Mouse (Mus musculus) embryonic facial prominence, embryonic 11.5 days (tissue): ENCODE measurements around the gene Gpr107. TPM values are rescaled to one million over a fixed set of nuclear protein-coding genes. Genes with fewer than 3 reads are reported as not detected.

ENCODE experiments used
- ATAC-seq: fragments of 200-750 bp; cut with Nextera tagmentation; replicated peaks from 2 replicates; pipeline ENCODE4 v1.8.0; 2017; ENCODE audit warnings: low read depth; ENCODE audit not compliant: insufficient number of reproducible peaks, low FRiP score, low TSS enrichment
- DNase-seq: peaks from one replicate; pipeline ENCODE4 v3.0.0-alpha.2; 2015; ENCODE audit warnings: low spot score
- H3K27ac ChIP-seq: fragments of 300-500 bp; sonication (generic); replicated peaks from 2 replicates; pipeline ENCODE4 v1.5.1; 2014; ENCODE audit warnings: mild to moderate bottlenecking, low read depth, low read length, control low read depth
- H3K27me3 ChIP-seq: fragments of 300-500 bp; sonication (generic); 2 replicates; pipeline ENCODE4 v1.6.1; 2014; ENCODE audit warnings: mild to moderate bottlenecking, low read length, moderate library complexity, mixed read lengths; ENCODE audit not compliant: control insufficient read depth, insufficient read depth
- H3K36me3 ChIP-seq: fragments of 300-500 bp; sonication (generic); replicated peaks from 2 replicates; pipeline ENCODE4 v1.6.1; 2014; ENCODE audit warnings: low read depth, mild to moderate bottlenecking, low read length, moderate library complexity, mixed read lengths; ENCODE audit not compliant: control insufficient read depth, insufficient read depth
- H3K4me1 ChIP-seq: fragments of 300-500 bp; sonication (generic); 2 replicates; pipeline ENCODE4 v1.6.1; 2014; ENCODE audit warnings: low read length, mixed read lengths; ENCODE audit not compliant: control insufficient read depth, insufficient read depth
- H3K4me2 ChIP-seq: fragments of 300-500 bp; sonication (generic); 2 replicates; pipeline ENCODE4 v1.6.1; 2014; ENCODE audit warnings: low read depth, mild to moderate bottlenecking, control low read depth, low read length, moderate library complexity
- H3K4me3 ChIP-seq: fragments of 300-500 bp; sonication (generic); 2 replicates; pipeline ENCODE4 v1.5.1; 2014; ENCODE audit warnings: low read depth, low read length, control low read depth
- H3K9ac ChIP-seq: fragments of 300-500 bp; sonication (generic); replicated peaks from 2 replicates; pipeline ENCODE4 v1.6.1; 2014; ENCODE audit warnings: mild to moderate bottlenecking, control low read depth, low read length
- H3K9me3 ChIP-seq: fragments of 300-500 bp; sonication (generic); replicated peaks from 2 replicates; pipeline ENCODE4 v1.6.1; 2016; ENCODE audit warnings: mild to moderate bottlenecking, low read length, inconsistent platforms, mixed read lengths; ENCODE audit not compliant: control insufficient read depth
- WGBS: fragments of 180-500 bp; shearing (Covaris S2); extraction: QIAGEN DNeasy Blood & Tissue Kit; methylation state at CpG from one replicate; pipeline ENCODE4 v1.1.7; 2014; 5-methylcytosine and 5-hydroxymethylcytosine counted together
- polyA plus RNA-seq: library from polyadenylated mRNA; unstranded; fragments of >200 nt; fragmentation: Nextera tagmentation; extraction: Ambion mirVana; gene quantifications from 2 replicates; pipeline ENCODE4 v1.2.1, GENCODE M21; 2014

The Gpr107 gene
- polyA plus RNA-seq, 1 experiment from 2014 or later = 23.1 TPM

DNA sequence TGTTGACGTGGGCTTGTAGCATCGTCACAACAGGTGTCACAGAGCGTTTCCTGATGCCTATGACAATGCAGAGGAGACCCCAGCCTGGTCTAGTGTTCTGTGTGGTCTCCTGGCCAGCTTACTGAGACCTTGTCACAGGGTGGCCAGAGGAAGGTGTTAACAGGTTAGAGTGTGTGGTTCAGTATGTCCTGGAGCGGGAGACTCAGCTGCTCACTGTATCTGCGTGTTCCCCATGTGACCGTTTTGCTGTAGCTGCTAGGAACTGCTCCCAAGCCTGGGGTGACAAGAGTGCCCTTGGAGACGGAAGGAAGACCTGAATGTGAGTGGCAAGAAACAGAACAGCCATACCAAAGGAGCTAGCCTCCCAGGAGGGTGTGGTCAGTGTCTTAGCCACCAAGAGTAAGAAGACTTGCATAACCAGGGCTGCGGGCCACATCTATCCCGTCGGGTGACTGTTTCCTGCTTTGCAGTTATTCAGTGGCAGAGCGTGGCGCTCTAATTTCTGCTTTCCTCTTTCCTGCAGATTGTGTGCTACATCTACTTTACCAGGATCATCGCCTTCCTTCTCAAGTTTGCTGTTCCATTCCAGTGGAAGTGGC, 56.5 kb downstream of the Gpr107 start:
- no peaks in the 10 kb centered on the region; the same call in 1 of the 2 replicates for H3K36me3 ChIP-seq
- H3K27ac ChIP-seq = no peak overlapping the region
- DNase-seq (no peak), ATAC-seq (no peak)
- no peaks in the 10 kb centered on the region for H3K4me1 ChIP-seq
- H3K27me3 ChIP-seq = no peaks in the 10 kb centered on the region
- no peak overlapping the region for H3K9ac ChIP-seq
- H3K4me3 ChIP-seq = no peak overlapping the region
- 89% methylated on average over 13 of the region's 13 CpGs for WGBS
- no peak overlapping the region for H3K4me2 ChIP-seq
- no peaks in the 10 kb centered on the region for H3K9me3 ChIP-seq

DNA sequence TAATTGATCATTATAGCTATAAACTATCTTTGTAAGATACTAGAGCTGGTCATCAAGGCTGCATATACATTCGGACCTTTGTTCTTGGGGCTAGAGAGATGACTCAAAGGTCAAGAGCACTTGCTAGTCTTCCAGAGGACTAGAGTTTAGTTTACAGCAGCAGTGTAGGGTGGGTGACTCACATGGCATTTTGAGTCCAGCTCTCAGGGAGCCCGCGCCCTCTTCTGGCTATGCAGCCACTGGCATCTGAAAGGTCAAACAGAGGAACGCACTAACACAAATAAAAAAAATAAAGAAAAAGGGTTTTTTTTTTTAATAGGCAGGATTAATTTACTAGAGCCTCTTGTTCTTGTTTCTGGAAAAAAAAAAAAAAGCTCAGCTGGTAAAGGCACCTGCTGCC, 57.4 kb downstream of the Gpr107 start:
- no peaks in the 10 kb centered on the region for H3K27me3 ChIP-seq
- H3K4me3 ChIP-seq = no peak overlapping the region
- 92% methylated on average over 4 of the region's 4 CpGs for WGBS
- no peak overlapping the region for H3K27ac ChIP-seq
- H3K9ac ChIP-seq = no peak overlapping the region
- no peak for DNase-seq
- no peaks in the 10 kb centered on the region; the same call in 1 of the 2 replicates for H3K36me3 ChIP-seq
- H3K4me2 ChIP-seq = no peak overlapping the region
- H3K4me1 ChIP-seq = no peaks in the 10 kb centered on the region
- H3K9me3 ChIP-seq = no peaks in the 10 kb centered on the region
- ATAC-seq = no peak

GRCm38 (mm10) chr2:31210144-31210847, 58.2 kb downstream of the Gpr107 start:
- ATAC-seq (no peak), DNase-seq (no peak)
- Histone ChIP-seq H3K36me3 (no peaks in the 10 kb centered on the region; the same call in 1 of the 2 replicates), H3K9me3 (no peaks in the 10 kb centered on the region), H3K9ac (no peak overlapping the region), H3K27me3 (no peaks in the 10 kb centered on the region), H3K4me2 (no peak overlapping the region), H3K4me1 (no peaks in the 10 kb centered on the region), H3K27ac (no peak overlapping the region), H3K4me3 (no peak overlapping the region)
- WGBS = 70% methylated on average over 11 of the region's 11 CpGs

- no peak overlapping the region for H3K9ac ChIP-seq
- H3K27ac ChIP-seq = no peak overlapping the region
- DNase-seq (no peak), ATAC-seq (no peak)
- WGBS = 44% methylated on average over 3 of the region's 3 CpGs
- no peaks in the 10 kb centered on the region for H3K4me1 ChIP-seq
- H3K4me3 ChIP-seq = no peak overlapping the region
- no peaks in the 10 kb centered on the region for H3K27me3 ChIP-seq
- H3K36me3 ChIP-seq = no peaks in the 10 kb centered on the region; the same call in 1 of the 2 replicates
- H3K4me2 ChIP-seq = no peak overlapping the region
- H3K9me3 ChIP-seq = no peaks in the 10 kb centered on the region
These were observed 59.1 kb downstream of the Gpr107 start for GRCm38 (mm10) chr2:31211204-31211603.

GRCm38 (mm10) chr2:31214211-31214796, 62.2 kb downstream of the Gpr107 start:
- H3K4me2 ChIP-seq = no peak overlapping the region
- no peak overlapping the region for H3K9ac ChIP-seq
- H3K9me3 ChIP-seq = no peaks in the 10 kb centered on the region
- no peaks in the 10 kb centered on the region for H3K4me1 ChIP-seq
- 86% methylated on average over 16 of the region's 16 CpGs for WGBS
- H3K36me3 ChIP-seq = no peaks in the 10 kb centered on the region; the same call in 1 of the 2 replicates
- ATAC-seq (no peak), DNase-seq (no peak)
- no peaks in the 10 kb centered on the region for H3K27me3 ChIP-seq
- no peak overlapping the region for H3K4me3 ChIP-seq
- H3K27ac ChIP-seq = no peak overlapping the region

DNA sequence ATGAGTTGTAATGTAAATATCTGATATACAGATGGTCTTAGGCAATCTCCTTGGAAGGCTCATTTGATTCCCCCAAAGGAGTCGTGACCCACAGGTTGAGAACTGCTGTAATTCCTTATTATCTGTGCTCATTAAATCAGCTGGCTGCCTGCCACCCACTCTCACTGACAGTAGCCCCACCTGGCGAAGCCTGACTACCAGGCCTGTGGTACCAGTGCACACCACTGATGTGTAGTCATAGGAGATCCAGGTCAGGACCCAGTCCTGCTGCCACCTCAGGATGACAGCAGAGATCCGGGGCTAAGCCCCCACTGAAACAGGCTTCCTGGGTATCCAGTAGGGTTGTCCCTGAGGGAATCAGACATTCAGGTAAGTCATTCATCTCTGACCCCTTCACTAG, 66.5 kb downstream of the Gpr107 start:
- no peaks in the 10 kb centered on the region for H3K27me3 ChIP-seq
- no peak for DNase-seq
- 81% methylated on average over 3 of the region's 3 CpGs for WGBS
- no peaks in the 10 kb centered on the region for H3K36me3 ChIP-seq
- ATAC-seq = no peak
- H3K4me1 ChIP-seq = no peaks in the 10 kb centered on the region
- no peak overlapping the region for H3K9ac ChIP-seq
- H3K4me3 ChIP-seq = no peak overlapping the region
- no peaks in the 10 kb centered on the region for H3K9me3 ChIP-seq
- no peak overlapping the region for H3K27ac ChIP-seq
- H3K4me2 ChIP-seq = no peak overlapping the region

- WGBS = 82% methylated on average over 6 of the region's 6 CpGs
- Histone ChIP-seq H3K9ac (no peak overlapping the region), H3K4me2 (no peak overlapping the region), H3K36me3 (no peaks in the 10 kb centered on the region), H3K9me3 (no peaks in the 10 kb centered on the region), H3K4me1 (no peaks in the 10 kb centered on the region), H3K27me3 (no peaks in the 10 kb centered on the region), H3K4me3 (no peak overlapping the region), H3K27ac (no peak overlapping the region)
- ATAC-seq = no peak
- no peak for DNase-seq
These were observed 67.4 kb downstream of the Gpr107 start for GRCm38 (mm10) chr2:31219470-31219869.

GRCm38 (mm10) chr2:31220844-31221243, 68.7 kb downstream of the Gpr107 start:
- no peak for ATAC-seq

More at GRCm38 (mm10) chr2:31220844-31221243, 68.7 kb downstream of the Gpr107 start:
- H3K9me3 ChIP-seq = no peaks in the 10 kb centered on the region
- H3K4me2 ChIP-seq = no peak overlapping the region
- DNase-seq = no peak
- H3K9ac ChIP-seq = no peak overlapping the region
- H3K4me1 ChIP-seq = no peaks in the 10 kb centered on the region
- 69% methylated on average over 7 of the region's 7 CpGs for WGBS
- no peak overlapping the region for H3K27ac ChIP-seq
- H3K27me3 ChIP-seq = no peaks in the 10 kb centered on the region
- H3K36me3 ChIP-seq = no peaks in the 10 kb centered on the region
- no peak overlapping the region for H3K4me3 ChIP-seq
